Mouse (Mus musculus) left cerebral cortex, postnatal 36 days (tissue): ENCODE measurements around the gene Psmd3. TPM values are rescaled to one million over a fixed set of nuclear protein-coding genes. Genes with fewer than 3 reads are reported as not detected.

Experiments used
- DNase-seq, 2 experiments: peaks; one replicate each; pipeline ENCODE4 v3.0.0; 2021 to 2022; ENCODE audit warnings: low spot score in 2 of 2, mixed read lengths in 1 of 2
- intact Hi-C: fragments of 180-260 bp; cut with DNase I; formaldehyde crosslinking; loops from one replicate; pipeline ENCODE4 v1.15.1; 2025
- total RNA-seq, 2 experiments: library from RNA; stranded (reverse); gene quantifications; 2 replicates each; pipeline ENCODE4 v1.2.3; 2021

Psmd3 gene
- total RNA-seq, 2 experiments from 2014 or later, result 131 to 145 TPM

- intact Hi-C loops, result no loop called here
- DNase-seq, result no peak
Measured at GRCm38 (mm10) chr11:98685642-98686041, 3.3 kb downstream of the Psmd3 start.

DNA sequence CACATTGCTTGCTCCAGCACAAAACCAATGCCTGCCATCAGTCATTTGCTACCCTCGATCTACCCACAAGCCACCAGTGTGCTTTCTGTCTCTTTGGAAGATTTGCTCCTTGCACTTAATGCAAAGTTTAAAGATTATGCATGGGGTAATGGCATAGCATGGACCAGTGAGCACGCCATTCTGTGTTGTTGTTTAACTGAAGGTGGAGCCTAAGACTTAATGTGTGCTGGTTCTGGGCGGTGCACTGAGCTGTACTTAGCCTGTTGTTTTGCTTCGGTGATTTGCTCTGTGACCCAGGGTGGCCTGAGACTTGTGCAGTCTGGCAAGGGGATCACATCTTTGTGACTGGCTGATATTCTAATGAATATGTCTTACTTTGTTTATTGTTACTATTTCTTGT, 4.6 kb downstream of the Psmd3 start:
- DNase-seq, result no peak
- intact Hi-C loops, result no loop called here

DNA sequence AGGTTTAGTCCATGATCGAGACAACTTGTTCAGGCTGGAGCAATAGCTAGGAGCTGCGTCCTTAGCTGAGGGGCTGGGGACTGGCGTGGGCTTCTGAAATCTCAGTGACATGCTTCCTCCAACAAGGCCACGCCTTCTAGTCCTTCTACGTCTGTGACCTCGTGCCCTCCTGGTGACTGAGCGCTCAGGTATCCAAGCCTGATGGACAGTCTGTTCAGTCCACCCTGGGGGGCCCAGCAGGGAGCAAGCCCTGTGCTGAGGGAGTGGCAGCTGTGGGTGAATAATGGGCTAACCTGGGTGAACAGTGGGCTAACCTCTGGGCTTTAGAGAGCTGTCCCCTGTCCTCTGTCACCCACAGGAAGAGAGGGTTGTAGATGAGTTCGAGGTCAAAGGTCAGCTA, 5.7 kb downstream of the Psmd3 start:
- no peak for DNase-seq
- intact Hi-C loops, result no loop called here

GRCm38 (mm10) chr11:98693201-98693600, 10.8 kb downstream of the Psmd3 start:
- no peak for DNase-seq

DNA sequence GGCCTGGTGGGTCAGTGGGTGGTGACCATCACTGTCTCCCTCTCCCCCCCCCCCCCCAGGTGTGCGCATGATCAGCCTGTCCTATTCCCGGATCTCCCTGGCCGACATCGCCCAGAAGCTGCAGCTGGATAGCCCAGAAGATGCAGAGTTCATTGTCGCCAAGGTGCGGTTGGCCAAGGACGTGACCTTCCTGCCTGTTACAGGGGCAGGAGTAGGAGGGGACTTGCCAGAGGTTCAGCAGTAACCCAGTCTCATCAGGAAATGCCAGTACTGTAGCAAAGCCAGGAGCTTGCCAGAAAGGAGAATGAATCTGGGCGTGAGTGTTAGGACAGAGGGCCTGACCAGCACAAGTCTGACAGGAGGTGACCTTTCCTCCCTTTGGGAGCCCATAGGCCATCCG, 11.4 kb downstream of the Psmd3 start:
- intact Hi-C loops, result no loop called here

More at GRCm38 (mm10) chr11:98693201-98693600, 10.8 kb downstream of the Psmd3 start:
- intact Hi-C loops, result no loop called here

DNA sequence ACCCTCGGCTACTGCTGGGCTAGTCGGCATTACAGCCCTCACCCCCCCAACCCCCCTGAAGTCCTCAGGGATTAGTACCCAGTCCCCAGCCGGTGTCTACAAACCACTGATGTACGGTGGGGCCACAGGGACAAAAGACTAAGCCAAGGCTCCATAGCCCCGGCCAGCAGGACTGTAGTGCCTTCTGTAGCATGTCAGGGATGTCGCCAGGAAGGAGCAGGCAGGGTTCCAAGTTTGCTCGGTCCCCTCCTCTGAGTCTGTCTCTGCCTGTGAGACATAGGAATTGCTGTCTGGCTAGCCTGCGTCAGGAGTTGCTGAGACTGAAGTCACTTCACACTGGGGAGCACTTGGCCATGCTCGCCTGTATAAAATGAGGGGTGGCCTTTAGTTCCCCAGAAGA, 11.9 kb downstream of the Psmd3 start:
- intact Hi-C loops, result no loop called here
- DNase-seq, result no peak

More for the DNA sequence above, 11.4 kb downstream of the Psmd3 start:
- no peak for DNase-seq

DNA sequence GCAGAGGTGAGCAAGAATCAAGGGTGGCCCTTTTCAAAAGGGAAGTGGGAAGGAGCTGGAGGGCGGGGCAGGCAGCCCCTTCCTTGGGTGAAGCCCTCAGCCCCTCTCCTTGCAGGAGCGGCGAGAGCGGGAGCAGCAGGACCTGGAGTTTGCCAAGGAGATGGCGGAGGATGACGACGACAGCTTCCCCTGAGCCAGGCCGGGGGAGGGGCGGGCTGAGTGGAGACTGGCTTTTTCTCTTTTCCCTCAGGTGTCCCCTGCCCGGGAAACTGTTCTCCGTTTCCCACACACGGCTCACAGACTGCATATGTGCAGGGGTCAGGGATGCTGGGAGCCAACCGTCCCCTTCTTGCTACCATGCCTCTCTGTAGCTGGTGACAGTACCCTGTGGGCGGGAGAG, 13.1 kb downstream of the Psmd3 start:
- DNase-seq, result no peak
- intact Hi-C loops, result loop anchor here (5.0 kb wide), 1 partner anchor 132 kb away; no protein-coding TSS in a partner anchor

DNA sequence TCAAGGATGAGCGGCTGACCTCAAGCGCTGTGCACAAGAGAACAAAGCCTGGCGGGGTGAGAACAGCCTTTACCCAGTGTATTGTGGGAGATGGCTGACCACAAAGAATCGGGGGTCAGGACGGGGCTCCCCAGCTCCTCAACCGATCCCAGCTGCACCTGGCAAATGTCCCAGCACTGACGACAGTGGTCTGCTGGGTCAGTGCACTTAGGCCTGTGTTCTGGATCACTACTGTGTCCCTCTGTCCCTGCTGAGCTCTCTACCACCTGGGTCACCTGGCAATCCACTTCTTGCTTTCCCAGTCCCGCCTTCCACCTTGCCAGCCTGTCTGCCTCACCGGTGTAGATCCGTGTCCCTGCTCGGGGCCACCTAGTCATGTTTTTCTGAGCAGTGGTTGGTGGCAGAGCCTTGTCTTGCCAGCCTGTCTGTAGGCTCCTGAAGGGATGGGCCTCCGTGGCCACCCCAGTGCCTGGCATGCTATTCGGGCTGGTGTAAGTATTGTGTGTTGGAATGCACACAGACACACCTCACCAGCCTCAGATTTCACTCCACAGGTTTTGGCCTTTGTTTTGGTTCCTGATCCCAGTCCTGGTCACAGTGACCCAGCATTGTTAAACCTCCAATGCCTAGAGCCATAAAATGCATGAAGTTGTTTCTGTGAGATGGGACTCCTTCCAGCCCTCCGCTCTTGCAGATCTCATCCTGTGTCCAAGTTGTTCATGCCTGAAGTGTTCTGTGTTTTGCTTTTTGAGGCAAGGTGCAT, 14.3 kb downstream of the Psmd3 start:
- DNase-seq, result no peak
- intact Hi-C loops, result loop anchor here (5.0 kb wide), 1 partner anchor 131 kb away; no protein-coding TSS in a partner anchor

DNA sequence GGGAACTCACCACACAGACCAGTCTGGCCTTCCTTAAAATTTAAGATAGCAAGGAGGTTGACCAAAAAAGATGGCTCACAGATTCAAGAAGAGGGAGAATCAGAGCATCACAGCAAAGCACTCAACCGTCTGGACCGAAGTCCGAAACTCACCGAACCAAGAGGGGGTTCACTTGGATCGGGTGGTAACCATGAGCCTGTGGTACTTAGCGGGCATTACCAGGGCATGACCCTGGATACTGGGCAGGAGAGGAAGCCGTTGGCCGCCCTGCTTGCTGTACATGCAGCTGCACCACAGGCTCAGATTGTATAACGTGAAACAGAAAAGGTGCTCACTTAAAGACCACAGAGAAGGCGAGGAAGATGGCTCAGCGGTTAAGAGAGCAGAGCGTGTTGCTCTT, 14.9 kb downstream of the Psmd3 start:
- DNase-seq, result no peak
- intact Hi-C loops, result loop anchor here (5.0 kb wide), 1 partner anchor 130 kb away; no protein-coding TSS in a partner anchor

- no peak for DNase-seq
- intact Hi-C loops, result loop anchor here (5.0 kb wide), 1 partner anchor 128 kb away; no protein-coding TSS in a partner anchor
Measured at GRCm38 (mm10) chr11:98698849-98699640, 16.7 kb downstream of the Psmd3 start.

DNA sequence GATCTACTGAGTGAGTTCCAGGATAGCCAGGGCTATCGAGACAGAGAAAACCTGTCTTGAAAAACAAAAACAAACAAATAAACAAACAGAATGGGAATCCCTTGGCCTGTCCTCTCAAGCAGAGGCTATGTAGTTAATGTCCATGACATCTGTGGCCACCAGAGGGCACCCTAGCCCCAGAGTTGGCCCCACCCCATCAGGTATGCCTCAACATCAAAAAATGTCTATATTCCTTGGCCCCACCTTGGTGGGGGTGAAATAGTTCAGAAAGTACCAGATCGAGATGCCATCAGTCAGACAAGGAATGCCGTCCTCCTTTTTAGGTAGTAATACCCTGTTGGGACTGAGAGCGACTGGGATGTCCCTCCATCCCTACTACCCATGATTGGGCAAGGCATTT, 17.6 kb downstream of the Psmd3 start:
- DNase-seq, result peak; percentile 68 to 74
- intact Hi-C loops, result loop anchor here (2.0 to 10.0 kb wide), 3 partner anchors 87 to 205 kb away; partner anchors contain the start of gene Cdc6

GRCm38 (mm10) chr11:98701213-98701670, 18.9 kb downstream of the Psmd3 start, which contains the start of gene Csf3:
Gene Csf3 (plus strand): TSS chr11:98701263.
- intact Hi-C loops, result loop anchor here (2.0 to 10.0 kb wide), 2 partner anchors 86 to 204 kb away; partner anchors contain the start of gene Cdc6
- no peak for DNase-seq

- intact Hi-C loops, result loop anchor here (10.0 kb wide), 1 partner anchor 202 kb away; the partner anchor contains the start of gene Cdc6
- DNase-seq, result no peak
Measured at GRCm38 (mm10) chr11:98702323-98702722, 20.0 kb downstream of the Psmd3 start.

GRCm38 (mm10) chr11:98705021-98705420, 22.7 kb downstream of the Psmd3 start:
- intact Hi-C loops, result loop anchor here (10.0 kb wide), 1 partner anchor 200 kb away; the partner anchor contains the start of gene Cdc6
- DNase-seq, result no peak

- intact Hi-C loops, result loop anchor here (10.0 kb wide), 1 partner anchor 197 kb away; the partner anchor contains the start of gene Cdc6
- no peak for DNase-seq
Measured at GRCm38 (mm10) chr11:98707401-98708281, 25.3 kb downstream of the Psmd3 start.

DNA sequence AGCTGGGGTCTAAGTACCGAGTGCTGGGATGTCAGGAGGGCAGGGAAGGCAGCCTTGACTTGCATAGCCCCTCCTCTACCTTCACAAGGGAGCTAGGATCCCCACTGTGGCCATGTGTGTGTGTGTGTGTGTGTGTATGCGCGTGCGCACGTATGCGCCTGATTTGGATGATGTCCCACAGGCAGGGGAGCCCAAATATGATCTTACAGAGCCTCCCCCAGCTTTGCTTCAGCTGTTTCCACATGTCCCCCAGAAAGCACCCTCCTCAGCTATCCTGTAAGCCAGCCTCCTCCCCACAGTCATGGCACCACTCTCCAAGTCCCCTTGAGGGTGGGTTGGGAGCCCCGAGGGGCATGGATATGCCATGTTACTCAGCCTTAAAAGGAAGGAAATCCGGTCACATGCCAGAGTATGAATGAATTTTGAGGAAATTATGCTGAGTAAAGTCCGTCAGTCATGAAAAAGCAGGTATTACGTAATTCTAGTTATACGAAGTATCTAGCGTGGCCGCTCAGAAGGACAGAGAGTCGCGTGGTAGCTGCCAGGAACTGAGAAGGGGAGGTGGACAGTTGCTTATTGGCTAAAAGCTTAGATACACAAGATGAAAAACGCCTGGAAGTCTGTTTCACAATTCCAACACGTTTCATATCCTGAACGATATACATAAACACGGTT, 26.1 kb downstream of the Psmd3 start:
- DNase-seq, result no peak
- intact Hi-C loops, result loop anchor here (10.0 kb wide), 1 partner anchor 196 kb away; the partner anchor contains the start of gene Cdc6

- intact Hi-C loops, result loop anchor here (10.0 kb wide), 1 partner anchor 196 kb away; the partner anchor contains the start of gene Cdc6
- peak in 1 of 2 experiments; percentile 39 for DNase-seq
Measured at GRCm38 (mm10) chr11:98709001-98709741, 26.8 kb downstream of the Psmd3 start.
